Mouse (Mus musculus): ENCODE measurements around the gene Tcp11l2. TPM values are rescaled to one million over a fixed set of nuclear protein-coding genes. Genes with fewer than 3 reads are reported as not detected.

The Tcp11l2 gene
- polyA plus RNA-seq, 1 experiment from 2014 or later, result 11.3 TPM

- Histone ChIP-seq H3K9me3 (ENCODE audit: control insufficient read depth, low read length) (no peaks in the 10 kb centered on the region), H3K36me3 (ENCODE audit: control insufficient read depth, insufficient read depth, low read length) (no peaks in the 10 kb centered on the region), H3K4me2 (replicated peaks; ENCODE audit: low read depth, low read length) (no peak overlapping the region), H3K27ac (ENCODE audit: low read depth, low read length) (no peak overlapping the region), H3K4me1 (ENCODE audit: control insufficient read depth, insufficient read depth, low read length) (no peaks in the 10 kb centered on the region), H3K9ac (ENCODE audit: low read depth, low read length) (no peak overlapping the region), H3K4me3 (ENCODE audit: low read length) (no peak overlapping the region), H3K27me3 (ENCODE audit: control insufficient read depth, insufficient read depth, low read length) (no peaks in the 10 kb centered on the region)
- no peak for ATAC-seq (ENCODE audit: low FRiP score, low TSS enrichment)
- WGBS, result 83% methylated on average over 10 of the region's 10 CpGs
These were observed 5.3 kb upstream of the Tcp11l2 start for GRCm38 (mm10) chr10:84571052-84571639.

GRCm38 (mm10) chr10:84573671-84574420 lies 2.6 kb upstream of the Tcp11l2 start:
- ATAC-seq (ENCODE audit: low FRiP score, low TSS enrichment), result no peak
- H3K4me1 ChIP-seq (ENCODE audit: control insufficient read depth, insufficient read depth, low read length), result peaks cover 7% of the 10 kb centered on the region; the same call in 1 of the 2 replicates
- H3K27ac ChIP-seq (ENCODE audit: low read depth, low read length), result no peak overlapping the region
- H3K9ac ChIP-seq (ENCODE audit: low read depth, low read length), result no peak overlapping the region
- H3K4me2 ChIP-seq (replicated peaks; ENCODE audit: low read depth, low read length), result no peak overlapping the region
- no peak overlapping the region for H3K4me3 ChIP-seq (ENCODE audit: low read length)
- 77% methylated on average over 5 of the region's 5 CpGs for WGBS
- no peaks in the 10 kb centered on the region for H3K27me3 ChIP-seq (ENCODE audit: control insufficient read depth, insufficient read depth, low read length)
- H3K9me3 ChIP-seq (ENCODE audit: control insufficient read depth, low read length), result no peaks in the 10 kb centered on the region
- H3K36me3 ChIP-seq (ENCODE audit: control insufficient read depth, insufficient read depth, low read length), result no peaks in the 10 kb centered on the region

GRCm38 (mm10) chr10:84576029-84576394 lies 414 bp upstream of the Tcp11l2 start:
- Histone ChIP-seq H3K27me3 (ENCODE audit: control insufficient read depth, insufficient read depth, low read length) (no peaks in the 10 kb centered on the region), H3K27ac (ENCODE audit: low read depth, low read length) (no peak overlapping the region), H3K4me2 (replicated peaks; ENCODE audit: low read depth, low read length) (peak overlapping the region; percentile 83), H3K9ac (ENCODE audit: low read depth, low read length) (no peak overlapping the region), H3K36me3 (ENCODE audit: control insufficient read depth, insufficient read depth, low read length) (no peaks in the 10 kb centered on the region), H3K4me3 (ENCODE audit: low read length) (peak overlapping the region; percentile 89), H3K4me1 (ENCODE audit: control insufficient read depth, insufficient read depth, low read length) (peaks cover 7% of the 10 kb centered on the region; the same call in 1 of the 2 replicates), H3K9me3 (ENCODE audit: control insufficient read depth, low read length) (no peaks in the 10 kb centered on the region)
- 1% methylated on average over 14 of the region's 14 CpGs for WGBS
- ATAC-seq (ENCODE audit: low FRiP score, low TSS enrichment), result peak; percentile 64; the same call in 1 of the 2 replicates

GRCm38 (mm10) chr10:84577071-84577727 lies 773 bp downstream of the Tcp11l2 start:
- 3% methylated on average over 37 of the region's 38 CpGs for WGBS
- peak overlapping the region; percentile 73; the same call in 1 of the 2 replicates for H3K27ac ChIP-seq (ENCODE audit: low read depth, low read length)
- H3K27me3 ChIP-seq (ENCODE audit: control insufficient read depth, insufficient read depth, low read length), result no peaks in the 10 kb centered on the region
- H3K4me2 ChIP-seq (replicated peaks; ENCODE audit: low read depth, low read length), result peak overlapping the region; percentile 83
- peak overlapping the region; percentile 69 for H3K9ac ChIP-seq (ENCODE audit: low read depth, low read length)
- H3K4me1 ChIP-seq (ENCODE audit: control insufficient read depth, insufficient read depth, low read length), result peaks cover 7% of the 10 kb centered on the region; the same call in 1 of the 2 replicates
- peak; percentile 54 for ATAC-seq (ENCODE audit: low FRiP score, low TSS enrichment)
- peak overlapping the region; percentile 89 for H3K4me3 ChIP-seq (ENCODE audit: low read length)
- no peaks in the 10 kb centered on the region for H3K36me3 ChIP-seq (ENCODE audit: control insufficient read depth, insufficient read depth, low read length)
- H3K9me3 ChIP-seq (ENCODE audit: control insufficient read depth, low read length), result no peaks in the 10 kb centered on the region

GRCm38 (mm10) chr10:84578738-84579137 lies 2.3 kb downstream of the Tcp11l2 start:
- Histone ChIP-seq H3K36me3 (ENCODE audit: control insufficient read depth, insufficient read depth, low read length) (no peaks in the 10 kb centered on the region), H3K4me2 (replicated peaks; ENCODE audit: low read depth, low read length) (no peak overlapping the region), H3K27me3 (ENCODE audit: control insufficient read depth, insufficient read depth, low read length) (no peaks in the 10 kb centered on the region), H3K27ac (ENCODE audit: low read depth, low read length) (no peak overlapping the region), H3K4me1 (ENCODE audit: control insufficient read depth, insufficient read depth, low read length) (peaks cover 7% of the 10 kb centered on the region; the same call in 1 of the 2 replicates), H3K4me3 (ENCODE audit: low read length) (no peak overlapping the region), H3K9me3 (ENCODE audit: control insufficient read depth, low read length) (no peaks in the 10 kb centered on the region), H3K9ac (ENCODE audit: low read depth, low read length) (no peak overlapping the region)
- WGBS, result 82% methylated on average over 10 of the region's 10 CpGs
- ATAC-seq (ENCODE audit: low FRiP score, low TSS enrichment), result no peak

GRCm38 (mm10) chr10:84579527-84579926 lies 3.1 kb downstream of the Tcp11l2 start:
- no peak overlapping the region for H3K27ac ChIP-seq (ENCODE audit: low read depth, low read length)
- no peak overlapping the region for H3K4me2 ChIP-seq (replicated peaks; ENCODE audit: low read depth, low read length)
- peaks cover 7% of the 10 kb centered on the region; the same call in 1 of the 2 replicates for H3K4me1 ChIP-seq (ENCODE audit: control insufficient read depth, insufficient read depth, low read length)
- H3K27me3 ChIP-seq (ENCODE audit: control insufficient read depth, insufficient read depth, low read length), result no peaks in the 10 kb centered on the region
- no peak overlapping the region for H3K4me3 ChIP-seq (ENCODE audit: low read length)
- no peak for ATAC-seq (ENCODE audit: low FRiP score, low TSS enrichment)
- 82% methylated on average over 2 of the region's 2 CpGs for WGBS
- no peak overlapping the region for H3K9ac ChIP-seq (ENCODE audit: low read depth, low read length)
- H3K36me3 ChIP-seq (ENCODE audit: control insufficient read depth, insufficient read depth, low read length), result no peaks in the 10 kb centered on the region
- no peaks in the 10 kb centered on the region for H3K9me3 ChIP-seq (ENCODE audit: control insufficient read depth, low read length)

GRCm38 (mm10) chr10:84581191-84581590 lies 4.8 kb downstream of the Tcp11l2 start:
- no peaks in the 10 kb centered on the region for H3K36me3 ChIP-seq (ENCODE audit: control insufficient read depth, insufficient read depth, low read length)
- H3K9ac ChIP-seq (ENCODE audit: low read depth, low read length), result no peak overlapping the region
- H3K27ac ChIP-seq (ENCODE audit: low read depth, low read length), result no peak overlapping the region
- no peak overlapping the region for H3K4me3 ChIP-seq (ENCODE audit: low read length)
- H3K9me3 ChIP-seq (ENCODE audit: control insufficient read depth, low read length), result no peaks in the 10 kb centered on the region
- no peaks in the 10 kb centered on the region for H3K27me3 ChIP-seq (ENCODE audit: control insufficient read depth, insufficient read depth, low read length)
- no peak for ATAC-seq (ENCODE audit: low FRiP score, low TSS enrichment)
- H3K4me1 ChIP-seq (ENCODE audit: control insufficient read depth, insufficient read depth, low read length), result peaks cover 7% of the 10 kb centered on the region; the same call in 1 of the 2 replicates
- 48% methylated on average over 8 of the region's 8 CpGs for WGBS
- no peak overlapping the region for H3K4me2 ChIP-seq (replicated peaks; ENCODE audit: low read depth, low read length)

- ATAC-seq (ENCODE audit: low FRiP score, low TSS enrichment), result no peak
- Histone ChIP-seq H3K27me3 (ENCODE audit: control insufficient read depth, insufficient read depth, low read length) (no peaks in the 10 kb centered on the region), H3K4me1 (ENCODE audit: control insufficient read depth, insufficient read depth, low read length) (peaks cover 7% of the 10 kb centered on the region; the same call in 1 of the 2 replicates), H3K9me3 (ENCODE audit: control insufficient read depth, low read length) (no peaks in the 10 kb centered on the region), H3K36me3 (ENCODE audit: control insufficient read depth, insufficient read depth, low read length) (no peaks in the 10 kb centered on the region), H3K4me2 (replicated peaks; ENCODE audit: low read depth, low read length) (no peak overlapping the region), H3K27ac (ENCODE audit: low read depth, low read length) (no peak overlapping the region), H3K9ac (ENCODE audit: low read depth, low read length) (no peak overlapping the region), H3K4me3 (ENCODE audit: low read length) (no peak overlapping the region)
- 82% methylated on average over 7 of the region's 7 CpGs for WGBS
These were observed 5.8 kb downstream of the Tcp11l2 start for GRCm38 (mm10) chr10:84582236-84582635.

All from kidney, embryonic 14.5 days (tissue).